Mouse (Mus musculus) lung, adult 2 months (tissue): ENCODE results near the gene Spred3.

Experiments used
- CTCF ChIP-seq: fragments of 200-500 bp; IDR thresholded peaks from 2 replicates; pipeline ENCODE4 v1.5.1; 2011; ENCODE audit warnings: mild to moderate bottlenecking, low read length, control low read depth; ENCODE audit not compliant: insufficient read depth
- POLR2A ChIP-seq: fragments of 200-500 bp; IDR thresholded peaks from 2 replicates; pipeline ENCODE4 v1.6.1; 2011; ENCODE audit warnings: low read depth, mild to moderate bottlenecking, control low read depth, low read length, borderline replicate concordance; ENCODE audit errors: extremely low read depth

DNA sequence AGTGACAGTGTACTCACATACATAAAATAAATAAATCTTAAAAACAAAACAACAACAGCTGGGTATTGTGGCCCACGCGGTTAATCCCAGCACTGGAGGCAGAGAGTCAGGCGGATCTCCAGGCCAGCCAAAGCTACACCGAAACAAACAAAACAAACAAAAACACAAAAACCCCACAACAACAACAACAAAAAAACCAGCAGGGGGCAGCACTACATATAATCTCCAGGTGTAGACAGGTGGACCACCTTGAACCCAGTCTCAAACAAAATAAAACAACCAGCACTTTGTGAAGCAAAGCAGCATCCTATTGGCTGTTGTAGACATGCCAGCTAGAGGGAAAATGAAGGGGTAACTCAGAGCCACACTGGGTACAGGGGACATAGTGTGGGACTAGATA is 7.9 kb upstream of the Spred3 start:
- no peak for TF ChIP-seq CTCF
- no peak for TF ChIP-seq POLR2A
